Mouse (Mus musculus): ENCODE measurements around the gene Fcrl5. TPM values are rescaled to one million over a fixed set of nuclear protein-coding genes. Genes with fewer than 3 reads are reported as not detected.
A peak's percentile ranks its signal among the peaks of the same experiment; 100 is the strongest.

The Fcrl5 gene
- total and polyA plus RNA-seq, 2 experiments from 2014 or later, result not detected

GRCm38 (mm10) chr3:87409196-87409935 lies 26.2 kb upstream of the Fcrl5 start:
- no peaks in the 10 kb centered on the region for H3K36me3 ChIP-seq (ENCODE audit: insufficient read depth, low read length)
- H3K9ac ChIP-seq (replicated peaks; ENCODE audit: low read length, poor library complexity, severe bottlenecking), result no peak overlapping the region
- no peak for TF ChIP-seq CTCF (IDR thresholded peaks at IDR 0.05)
- H3K9me3 ChIP-seq (ENCODE audit: low read length), result no peaks in the 10 kb centered on the region
- DNase-seq (ENCODE audit: low spot score), result no peak
- no peak overlapping the region for H3K4me2 ChIP-seq (ENCODE audit: low read depth, low read length, poor library complexity, severe bottlenecking)
- no peak for ATAC-seq (ENCODE audit: low FRiP score)
- no peaks in the 10 kb centered on the region for H3K4me1 ChIP-seq (ENCODE audit: insufficient read depth, low read length)
- no peak overlapping the region for H3K27ac ChIP-seq (ENCODE audit: low read depth, low read length)
- H3K27me3 ChIP-seq (ENCODE audit: insufficient read depth, low read length), result no peaks in the 10 kb centered on the region
- H3K4me3 ChIP-seq (ENCODE audit: low read depth, low read length), result no peak overlapping the region
- 82% methylated on average over 4 of the region's 4 CpGs for WGBS

- no peak overlapping the region for H3K4me3 ChIP-seq (ENCODE audit: low read depth, low read length)
- ATAC-seq (ENCODE audit: low FRiP score) (no peak), DNase-seq (ENCODE audit: low spot score) (no peak)
- no peaks in the 10 kb centered on the region for H3K36me3 ChIP-seq (ENCODE audit: insufficient read depth, low read length)
- no peaks in the 10 kb centered on the region for H3K4me1 ChIP-seq (ENCODE audit: insufficient read depth, low read length)
- H3K4me2 ChIP-seq (ENCODE audit: low read depth, low read length, poor library complexity, severe bottlenecking), result no peak overlapping the region
- H3K9ac ChIP-seq (replicated peaks; ENCODE audit: low read length, poor library complexity, severe bottlenecking), result no peak overlapping the region
- H3K27ac ChIP-seq (ENCODE audit: low read depth, low read length), result no peak overlapping the region
- 89% methylated on average over 6 of the region's 6 CpGs for WGBS
- no peak for TF ChIP-seq CTCF (IDR thresholded peaks at IDR 0.05)
- H3K27me3 ChIP-seq (ENCODE audit: insufficient read depth, low read length), result no peaks in the 10 kb centered on the region
- no peaks in the 10 kb centered on the region for H3K9me3 ChIP-seq (ENCODE audit: low read length)
Observed at GRCm38 (mm10) chr3:87410605-87411004, 25.0 kb upstream of the Fcrl5 start.

- no peak overlapping the region for H3K4me2 ChIP-seq (ENCODE audit: low read depth, low read length, poor library complexity, severe bottlenecking)
- H3K4me1 ChIP-seq (ENCODE audit: insufficient read depth, low read length), result no peaks in the 10 kb centered on the region
- WGBS, result 11% methylated on average over 12 of the region's 12 CpGs
- H3K27me3 ChIP-seq (ENCODE audit: insufficient read depth, low read length), result no peaks in the 10 kb centered on the region
- peak; percentile 52; the same call in 1 of the 2 replicates for ATAC-seq (ENCODE audit: low FRiP score)
- peak; percentile 27 for DNase-seq (ENCODE audit: low spot score)
- H3K36me3 ChIP-seq (ENCODE audit: insufficient read depth, low read length), result no peaks in the 10 kb centered on the region
- H3K4me3 ChIP-seq (ENCODE audit: low read depth, low read length), result no peak overlapping the region
- peak; percentile 77 for TF ChIP-seq CTCF (IDR thresholded peaks at IDR 0.05)
- no peaks in the 10 kb centered on the region for H3K9me3 ChIP-seq (ENCODE audit: low read length)
- no peak overlapping the region for H3K27ac ChIP-seq (ENCODE audit: low read depth, low read length)
- H3K9ac ChIP-seq (replicated peaks; ENCODE audit: low read length, poor library complexity, severe bottlenecking), result no peak overlapping the region
Observed at GRCm38 (mm10) chr3:87411150-87411549, 24.4 kb upstream of the Fcrl5 start.

GRCm38 (mm10) chr3:87420645-87421044 lies 14.9 kb upstream of the Fcrl5 start:
- peak; percentile 9; the same call in 1 of the 2 replicates for TF ChIP-seq CTCF (IDR thresholded peaks at IDR 0.05)
- WGBS, result 62% methylated on average over 1 of the region's 1 CpGs
- no peaks in the 10 kb centered on the region for H3K9me3 ChIP-seq (ENCODE audit: low read length)
- no peaks in the 10 kb centered on the region for H3K4me1 ChIP-seq (ENCODE audit: insufficient read depth, low read length)
- DNase-seq (ENCODE audit: low spot score), result no peak
- no peak for ATAC-seq (ENCODE audit: low FRiP score)
- H3K36me3 ChIP-seq (ENCODE audit: insufficient read depth, low read length), result no peaks in the 10 kb centered on the region
- H3K27ac ChIP-seq (ENCODE audit: low read depth, low read length), result no peak overlapping the region
- no peak overlapping the region for H3K4me2 ChIP-seq (ENCODE audit: low read depth, low read length, poor library complexity, severe bottlenecking)
- no peaks in the 10 kb centered on the region for H3K27me3 ChIP-seq (ENCODE audit: insufficient read depth, low read length)
- H3K9ac ChIP-seq (replicated peaks; ENCODE audit: low read length, poor library complexity, severe bottlenecking), result no peak overlapping the region
- H3K4me3 ChIP-seq (ENCODE audit: low read depth, low read length), result no peak overlapping the region

- 82% methylated on average over 4 of the region's 4 CpGs for WGBS
- H3K9me3 ChIP-seq (ENCODE audit: low read length), result no peaks in the 10 kb centered on the region
- no peaks in the 10 kb centered on the region for H3K4me1 ChIP-seq (ENCODE audit: insufficient read depth, low read length)
- H3K4me2 ChIP-seq (ENCODE audit: low read depth, low read length, poor library complexity, severe bottlenecking), result no peak overlapping the region
- no peak overlapping the region for H3K9ac ChIP-seq (replicated peaks; ENCODE audit: low read length, poor library complexity, severe bottlenecking)
- no peak overlapping the region for H3K4me3 ChIP-seq (ENCODE audit: low read depth, low read length)
- H3K27ac ChIP-seq (ENCODE audit: low read depth, low read length), result no peak overlapping the region
- no peaks in the 10 kb centered on the region for H3K27me3 ChIP-seq (ENCODE audit: insufficient read depth, low read length)
- no peak for TF ChIP-seq CTCF (IDR thresholded peaks at IDR 0.05)
- DNase-seq (ENCODE audit: low spot score), result no peak
- no peak for ATAC-seq (ENCODE audit: low FRiP score)
- no peaks in the 10 kb centered on the region for H3K36me3 ChIP-seq (ENCODE audit: insufficient read depth, low read length)
Observed at GRCm38 (mm10) chr3:87422386-87422910, 13.1 kb upstream of the Fcrl5 start.

- no peak overlapping the region for H3K27ac ChIP-seq (ENCODE audit: low read depth, low read length)
- H3K36me3 ChIP-seq (ENCODE audit: insufficient read depth, low read length), result no peaks in the 10 kb centered on the region
- no peaks in the 10 kb centered on the region for H3K27me3 ChIP-seq (ENCODE audit: insufficient read depth, low read length)
- ATAC-seq (ENCODE audit: low FRiP score) (no peak), DNase-seq (ENCODE audit: low spot score) (no peak)
- no peak overlapping the region for H3K4me3 ChIP-seq (ENCODE audit: low read depth, low read length)
- H3K9ac ChIP-seq (replicated peaks; ENCODE audit: low read length, poor library complexity, severe bottlenecking), result no peak overlapping the region
- no peaks in the 10 kb centered on the region for H3K9me3 ChIP-seq (ENCODE audit: low read length)
- WGBS, result 83% methylated on average over 1 of the region's 1 CpGs
- no peak overlapping the region for H3K4me2 ChIP-seq (ENCODE audit: low read depth, low read length, poor library complexity, severe bottlenecking)
- H3K4me1 ChIP-seq (ENCODE audit: insufficient read depth, low read length), result no peaks in the 10 kb centered on the region
- no peak for TF ChIP-seq CTCF (IDR thresholded peaks at IDR 0.05)
Observed at GRCm38 (mm10) chr3:87440586-87440985, 5.0 kb downstream of the Fcrl5 start.
